Mouse (Mus musculus) stomach, postnatal 0 days (tissue): ENCODE measurements around the gene Ccdc60. TPM values are rescaled to one million over a fixed set of nuclear protein-coding genes. Genes with fewer than 3 reads are reported as not detected.
A peak's percentile ranks its signal among the peaks of the same experiment; 100 is the strongest.

Experiments used
- ATAC-seq: fragments of 200-750 bp; cut with Nextera tagmentation; 2 replicates; pipeline ENCODE4 v1.8.0; 2017; ENCODE audit not compliant: low FRiP score, low TSS enrichment
- DNase-seq: peaks from one replicate; pipeline ENCODE4 v3.0.0-alpha.2; 2016; ENCODE audit warnings: low spot score
- H3K27ac ChIP-seq: fragments of 300-500 bp; sonication (generic); replicated peaks from 2 replicates; pipeline ENCODE4 v1.5.1; 2014; ENCODE audit warnings: mild to moderate bottlenecking, control low read depth
- H3K27me3 ChIP-seq: fragments of 300-500 bp; sonication (generic); 2 replicates; pipeline ENCODE4 v1.6.1; 2014; ENCODE audit warnings: low read length; ENCODE audit not compliant: control insufficient read depth, insufficient read depth
- H3K36me3 ChIP-seq: fragments of 300-500 bp; sonication (generic); 2 replicates; pipeline ENCODE4 v1.6.1; 2014; ENCODE audit warnings: low read length, mixed read lengths; ENCODE audit not compliant: control insufficient read depth, insufficient read depth
- H3K4me1 ChIP-seq: fragments of 300-500 bp; sonication (generic); replicated peaks from 2 replicates; pipeline ENCODE4 v1.6.1; 2014; ENCODE audit warnings: antibody characterized with exemption; ENCODE audit not compliant: control insufficient read depth, insufficient read depth
- H3K4me2 ChIP-seq: fragments of 300-500 bp; sonication (generic); replicated peaks from 2 replicates; pipeline ENCODE4 v1.6.1; 2014; ENCODE audit warnings: low read depth, mild to moderate bottlenecking, control low read depth, moderate library complexity
- H3K4me3 ChIP-seq: fragments of 300-500 bp; sonication (generic); 2 replicates; pipeline ENCODE4 v1.5.1; 2014; ENCODE audit warnings: low read depth, low read length, control low read depth
- H3K9ac ChIP-seq: fragments of 300-500 bp; sonication (generic); 2 replicates; pipeline ENCODE4 v1.6.1; 2014; ENCODE audit warnings: mild to moderate bottlenecking, low read length, control low read depth, mixed read lengths
- H3K9me3 ChIP-seq: fragments of 300-500 bp; sonication (generic); 2 replicates; pipeline ENCODE4 v1.6.1; 2016; ENCODE audit warnings: low read length; ENCODE audit not compliant: control insufficient read depth
- CTCF ChIP-seq: IDR thresholded peaks from 2 replicates; pipeline ENCODE4 v1.5.1; 2016; ENCODE audit warnings: antibody characterized with exemption, low read depth, mild to moderate bottlenecking, moderate library complexity
- EP300 ChIP-seq: optimal IDR thresholded peaks from 2 replicates; pipeline ENCODE3; 2016; ENCODE audit warnings: antibody characterized with exemption
- WGBS: fragments of 180-500 bp; shearing (Covaris S2); extraction: QIAGEN DNeasy Blood & Tissue Kit; methylation state at CpG from one replicate; pipeline ENCODE4 v1.1.7; 2014; 5-methylcytosine and 5-hydroxymethylcytosine counted together
- polyA plus RNA-seq: library from polyadenylated mRNA; unstranded; fragments of >200 nt; fragmentation: Nextera tagmentation; extraction: Ambion mirVana; gene quantifications from 2 replicates; pipeline ENCODE4 v1.2.1, GENCODE M21; 2015

The Ccdc60 gene
- polyA plus RNA-seq, 1 experiment from 2014 or later = 1.3 TPM

GRCm38 (mm10) chr5:116293501-116293900 is 4.7 kb upstream of the Ccdc60 start:
- H3K27ac ChIP-seq = no peak overlapping the region
- no peak overlapping the region for H3K9ac ChIP-seq
- ATAC-seq = no peak
- H3K36me3 ChIP-seq = no peaks in the 10 kb centered on the region
- H3K4me1 ChIP-seq = peaks cover 3% of the 10 kb centered on the region; the same call in 1 of the 2 replicates
- TF ChIP-seq EP300 (no peak), CTCF (no peak)
- H3K4me2 ChIP-seq = no peak overlapping the region
- H3K9me3 ChIP-seq = no peaks in the 10 kb centered on the region
- no peaks in the 10 kb centered on the region for H3K27me3 ChIP-seq
- H3K4me3 ChIP-seq = no peak overlapping the region
- DNase-seq = no peak
- 58% methylated on average over 5 of the region's 5 CpGs for WGBS

GRCm38 (mm10) chr5:116290584-116290983 is 1.8 kb upstream of the Ccdc60 start:
- DNase-seq (no peak), ATAC-seq (no peak)
- Histone ChIP-seq H3K36me3 (no peaks in the 10 kb centered on the region), H3K4me1 (peaks cover 3% of the 10 kb centered on the region; the same call in 1 of the 2 replicates), H3K9me3 (no peaks in the 10 kb centered on the region), H3K27me3 (no peaks in the 10 kb centered on the region), H3K9ac (no peak overlapping the region), H3K4me3 (no peak overlapping the region), H3K4me2 (no peak overlapping the region), H3K27ac (no peak overlapping the region)
- TF ChIP-seq CTCF = peak; percentile 15; the same call in 1 of the 2 replicates
- no peak for TF ChIP-seq EP300
- WGBS = 85% methylated on average over 5 of the region's 5 CpGs

- no peak overlapping the region for H3K4me3 ChIP-seq
- ATAC-seq = no peak
These were observed 1.1 kb upstream of the Ccdc60 start for GRCm38 (mm10) chr5:116289897-116290296.

GRCm38 (mm10) chr5:116288183-116288582 is 602 bp downstream of the Ccdc60 start:
- no peak overlapping the region for H3K9ac ChIP-seq
- no peak overlapping the region for H3K27ac ChIP-seq
- H3K27me3 ChIP-seq = no peaks in the 10 kb centered on the region
- no peak for DNase-seq
- WGBS = 42% methylated on average over 10 of the region's 10 CpGs
- no peak for ATAC-seq
- TF ChIP-seq CTCF (no peak), EP300 (no peak)
- H3K36me3 ChIP-seq = no peaks in the 10 kb centered on the region
- peak overlapping the region; percentile 52 for H3K4me2 ChIP-seq
- H3K4me3 ChIP-seq = no peak overlapping the region
- peaks cover 3% of the 10 kb centered on the region; the same call in 1 of the 2 replicates for H3K4me1 ChIP-seq
- no peaks in the 10 kb centered on the region for H3K9me3 ChIP-seq

More at GRCm38 (mm10) chr5:116289897-116290296, 1.1 kb upstream of the Ccdc60 start:
- H3K9ac ChIP-seq = no peak overlapping the region
- no peaks in the 10 kb centered on the region for H3K27me3 ChIP-seq
- no peak overlapping the region for H3K27ac ChIP-seq
- WGBS = 4% methylated on average over 9 of the region's 9 CpGs
- H3K4me1 ChIP-seq = peaks cover 3% of the 10 kb centered on the region; the same call in 1 of the 2 replicates
- peak overlapping the region; percentile 36 for H3K4me2 ChIP-seq
- H3K9me3 ChIP-seq = no peaks in the 10 kb centered on the region
- TF ChIP-seq CTCF (no peak), EP300 (no peak)
- H3K36me3 ChIP-seq = no peaks in the 10 kb centered on the region
- DNase-seq = no peak

GRCm38 (mm10) chr5:116285532-116286176 is 3.1 kb downstream of the Ccdc60 start:
- Histone ChIP-seq H3K27ac (no peak overlapping the region), H3K36me3 (no peaks in the 10 kb centered on the region), H3K27me3 (no peaks in the 10 kb centered on the region), H3K4me1 (peaks cover 3% of the 10 kb centered on the region; the same call in 1 of the 2 replicates), H3K4me2 (no peak overlapping the region), H3K4me3 (no peak overlapping the region), H3K9me3 (no peaks in the 10 kb centered on the region), H3K9ac (no peak overlapping the region)
- DNase-seq (no peak), ATAC-seq (0 out of 2 replicates have a peak, but pooled peaks have one; percentile 59)
- 27% methylated on average over 15 of the region's 15 CpGs for WGBS
- TF ChIP-seq EP300 = no peak
- no peak for TF ChIP-seq CTCF

GRCm38 (mm10) chr5:116280518-116280917 is 8.3 kb downstream of the Ccdc60 start:
- no peaks in the 10 kb centered on the region for H3K36me3 ChIP-seq
- no peak overlapping the region for H3K9ac ChIP-seq
- ATAC-seq (no peak), DNase-seq (no peak)
- H3K4me3 ChIP-seq = no peak overlapping the region
- H3K27ac ChIP-seq = no peak overlapping the region
- H3K4me2 ChIP-seq = no peak overlapping the region
- no peaks in the 10 kb centered on the region for H3K9me3 ChIP-seq
- no peak for TF ChIP-seq EP300
- peak; percentile 21; the same call in 1 of the 2 replicates for TF ChIP-seq CTCF
- H3K27me3 ChIP-seq = no peaks in the 10 kb centered on the region
- H3K4me1 ChIP-seq = no peaks in the 10 kb centered on the region
